Mouse (Mus musculus): ENCODE data around the gene Afap1l2. TPM values are rescaled to one million over a fixed set of nuclear protein-coding genes. Genes with fewer than 3 reads are reported as not detected.

Gene Afap1l2
- polyA plus RNA-seq, 1 experiment, result 2.1 TPM

GRCm38 (mm10) chr19:56981760-56982159 lies 26.3 kb downstream of the Afap1l2 start:
- DNase-seq (ENCODE audit: low read depth, low spot score), result no peak
- 25% methylated on average over 9 of the region's 9 CpGs for WGBS

GRCm38 (mm10) chr19:56980803-56981202 lies 27.2 kb downstream of the Afap1l2 start:
- WGBS, result 24% methylated on average over 2 of the region's 2 CpGs
- no peak for DNase-seq (ENCODE audit: low read depth, low spot score)

- WGBS, result 38% methylated on average over 19 of the region's 19 CpGs
- DNase-seq (ENCODE audit: low read depth, low spot score), result no peak
These were observed 30.8 kb downstream of the Afap1l2 start for GRCm38 (mm10) chr19:56976962-56977948.

- no peak for DNase-seq (ENCODE audit: low read depth, low spot score)
- WGBS, result 91% methylated on average over 5 of the region's 5 CpGs
These were observed 31.5 kb downstream of the Afap1l2 start for GRCm38 (mm10) chr19:56976515-56976914.

GRCm38 (mm10) chr19:56975502-56975901 lies 32.5 kb downstream of the Afap1l2 start:
- DNase-seq (ENCODE audit: low read depth, low spot score), result no peak
- WGBS, result 88% methylated on average over 3 of the region's 3 CpGs

GRCm38 (mm10) chr19:56974159-56974558 lies 33.9 kb downstream of the Afap1l2 start:
- 83% methylated on average over 4 of the region's 4 CpGs for WGBS
- DNase-seq (ENCODE audit: low read depth, low spot score), result no peak

- 90% methylated on average over 2 of the region's 2 CpGs for WGBS
- DNase-seq (ENCODE audit: low read depth, low spot score), result no peak
These were observed 35.3 kb downstream of the Afap1l2 start for GRCm38 (mm10) chr19:56972768-56973167.

GRCm38 (mm10) chr19:56971347-56971746 lies 36.7 kb downstream of the Afap1l2 start:
- 21% methylated on average over 7 of the region's 7 CpGs for WGBS

GRCm38 (mm10) chr19:56963876-56964275 lies 44.2 kb downstream of the Afap1l2 start:
- 58% methylated on average over 5 of the region's 5 CpGs for whole genome bisulfite sequencing
- no peak for DNase-seq (ENCODE audit: low read depth, low spot score)

More at GRCm38 (mm10) chr19:56971347-56971746, 36.7 kb downstream of the Afap1l2 start:
- no peak for DNase-seq (ENCODE audit: low read depth, low spot score)

GRCm38 (mm10) chr19:56959601-56960000 lies 48.4 kb downstream of the Afap1l2 start:
- no peak for DNase-seq (ENCODE audit: low read depth, low spot score)
- WGBS, result 70% methylated on average over 3 of the region's 3 CpGs

- WGBS, result 76% methylated on average over 2 of the region's 2 CpGs
- no peak for DNase-seq (ENCODE audit: low read depth, low spot score)
These were observed 49.0 kb downstream of the Afap1l2 start for GRCm38 (mm10) chr19:56959057-56959456.

- WGBS, result 38% methylated on average over 6 of the region's 6 CpGs
- no peak for DNase-seq (ENCODE audit: low read depth, low spot score)
These were observed 49.4 kb downstream of the Afap1l2 start for GRCm38 (mm10) chr19:56958582-56959021.

GRCm38 (mm10) chr19:56958011-56958410 lies 50.0 kb downstream of the Afap1l2 start:
- DNase-seq (ENCODE audit: low read depth, low spot score), result no peak
- 45% methylated on average over 4 of the region's 4 CpGs for WGBS

GRCm38 (mm10) chr19:56955568-56956513 lies 52.2 kb downstream of the Afap1l2 start:
- no peak for DNase-seq (ENCODE audit: low read depth, low spot score)
- 82% methylated on average over 20 of the region's 20 CpGs for WGBS

GRCm38 (mm10) chr19:56954857-56955256 lies 53.2 kb downstream of the Afap1l2 start:
- no peak for DNase-seq (ENCODE audit: low read depth, low spot score)
- 89% methylated on average over 13 of the region's 13 CpGs for WGBS

- 55% methylated on average over 4 of the region's 4 CpGs for WGBS
- DNase-seq (ENCODE audit: low read depth, low spot score), result no peak
These were observed 54.2 kb downstream of the Afap1l2 start for GRCm38 (mm10) chr19:56953856-56954255.

GRCm38 (mm10) chr19:56950818-56951217 lies 57.2 kb downstream of the Afap1l2 start:
- WGBS, result 88% methylated on average over 7 of the region's 7 CpGs
- DNase-seq (ENCODE audit: low read depth, low spot score), result no peak

GRCm38 (mm10) chr19:56949868-56950267 lies 58.2 kb downstream of the Afap1l2 start:
- 45% methylated on average over 8 of the region's 8 CpGs for WGBS
- DNase-seq (ENCODE audit: low read depth, low spot score), result no peak

- no peak for DNase-seq (ENCODE audit: low read depth, low spot score)
- WGBS, result 68% methylated on average over 6 of the region's 6 CpGs
These were observed 59.9 kb downstream of the Afap1l2 start for GRCm38 (mm10) chr19:56947971-56948610.

Measured in large intestine, adult 2 months (tissue).